8 mouse cellular contexts compared by ENCODE assay signal in genomic region chr13:101767809-101768629, GRCm38 (mm10). TPM values are rescaled to one million over a fixed set of nuclear protein-coding genes. Genes with fewer than 3 reads are reported as not detected.
DNase-seq lines count a peak whose midpoint lies in the region; ATAC-seq lines count a peak whose summit lies in the region.

Gene Pik3r1 (minus strand): TSS chr13:101768217.

- H3K27me3 ChIP-seq in embryonic facial prominence, embryonic 14.5 days (replicated peaks; ENCODE audit: control insufficient read depth, insufficient read depth, low read length), result no peaks in the 10 kb centered on the region
- no peaks in the 10 kb centered on the region for H3K27me3 ChIP-seq in kidney, embryonic 14.5 days (ENCODE audit: control insufficient read depth, insufficient read depth, low read length)
- H3K27me3 ChIP-seq in limb, embryonic 15.5 days, result no peaks in the 10 kb centered on the region

- ATAC-seq in embryonic facial prominence, embryonic 14.5 days (ENCODE audit: low read depth), result peak; percentile 97
- ATAC-seq in kidney, embryonic 14.5 days (ENCODE audit: low FRiP score, low TSS enrichment), result peak; percentile 96
- ATAC-seq in limb, embryonic 15.5 days (ENCODE audit: insufficient number of reproducible peaks, low FRiP score, low TSS enrichment, low read depth), result peak; percentile 95

- peak within 1 kb of the TSS; percentile 84 for H3K4me2 ChIP-seq in embryonic facial prominence, embryonic 14.5 days (ENCODE audit: low read depth, low read length)
- H3K4me2 ChIP-seq in kidney, embryonic 14.5 days (replicated peaks; ENCODE audit: low read depth, low read length), result peak within 1 kb of the TSS; percentile 84
- H3K4me2 ChIP-seq in limb, embryonic 15.5 days, result peak within 1 kb of the TSS; percentile 84

- H3K4me3 ChIP-seq in embryonic facial prominence, embryonic 14.5 days (ENCODE audit: low read depth, low read length), result peak within 1 kb of the TSS; percentile 98
- peak within 1 kb of the TSS; percentile 92 for H3K4me3 ChIP-seq in kidney, embryonic 14.5 days (ENCODE audit: low read length)
- peak within 1 kb of the TSS; percentile 76 for H3K4me3 ChIP-seq in limb, embryonic 15.5 days

- H3K27ac ChIP-seq in embryonic facial prominence, embryonic 14.5 days (replicated peaks; ENCODE audit: low read depth, low read length), result peak within 1 kb of the TSS; percentile 95
- peak within 1 kb of the TSS; percentile 97 for H3K27ac ChIP-seq in kidney, embryonic 14.5 days (ENCODE audit: low read depth, low read length)
- peak within 1 kb of the TSS; percentile 96 for H3K27ac ChIP-seq in limb, embryonic 15.5 days

- 0% methylated on average over 21 of the region's 76 CpGs for WGBS in embryonic facial prominence, embryonic 14.5 days
- WGBS in kidney, embryonic 14.5 days, result under 1% methylated on average over 64 of the region's 76 CpGs
- under 1% methylated on average over 60 of the region's 76 CpGs for WGBS in limb, embryonic 15.5 days

- DNase-seq in 3T3-L1 (ENCODE audit: low read depth, low spot score), result peak; percentile 91
- peak; percentile 95 to 98 for DNase-seq in adrenal gland, postnatal 4 days (ENCODE audit: low spot score in 2 of 2)
- DNase-seq in embryonic facial prominence, embryonic 14.5 days (ENCODE audit: low spot score), result peak; percentile 97
- DNase-seq in heart, adult 8-10 months (ENCODE audit: low spot score), result peak; percentile 92
- peak; percentile 70 to 84 for DNase-seq in monocyte, adult 2 months (ENCODE audit: low read depth in 1 of 2, low spot score in 2 of 2)
- peak; percentile 95 for DNase-seq in spleen, postnatal 36 days (ENCODE audit: low spot score in 2 of 2)

- H3K9me3 ChIP-seq in embryonic facial prominence, embryonic 14.5 days (ENCODE audit: control insufficient read depth, low read length), result no peaks in the 10 kb centered on the region
- no peaks in the 10 kb centered on the region for H3K9me3 ChIP-seq in kidney, embryonic 14.5 days (ENCODE audit: control insufficient read depth, low read length)
- H3K9me3 ChIP-seq in limb, embryonic 15.5 days, result no peaks in the 10 kb centered on the region

- peak within 1 kb of the TSS; percentile 92 for H3K9ac ChIP-seq in embryonic facial prominence, embryonic 14.5 days (ENCODE audit: low read depth, low read length)
- peak within 1 kb of the TSS; percentile 91 for H3K9ac ChIP-seq in kidney, embryonic 14.5 days (ENCODE audit: low read depth, low read length)
- peak within 1 kb of the TSS; percentile 88 for H3K9ac ChIP-seq in limb, embryonic 15.5 days

- peaks cover 30% of the 10 kb centered on the region for H3K4me1 ChIP-seq in embryonic facial prominence, embryonic 14.5 days (ENCODE audit: control insufficient read depth, insufficient read depth, low read length)
- H3K4me1 ChIP-seq in kidney, embryonic 14.5 days (ENCODE audit: control insufficient read depth, insufficient read depth, low read length), result peaks cover 28% of the 10 kb centered on the region
- peaks cover 31% of the 10 kb centered on the region for H3K4me1 ChIP-seq in limb, embryonic 15.5 days

- no peaks in the 10 kb centered on the region for H3K36me3 ChIP-seq in embryonic facial prominence, embryonic 14.5 days (ENCODE audit: control insufficient read depth, insufficient read depth, low read length)
- H3K36me3 ChIP-seq in kidney, embryonic 14.5 days (ENCODE audit: control insufficient read depth, insufficient read depth, low read length), result no peaks in the 10 kb centered on the region
- no peaks in the 10 kb centered on the region for H3K36me3 ChIP-seq in limb, embryonic 15.5 days

RNA-seq across cellular contexts. Expression of gene Pik3r1, which starts in this region (rescaled TPM):
- total RNA-seq in adrenal gland, postnatal 4 days (2021), result 100 to 1,000 TPM; 122 to 130 TPM
- 45.9 and 49.1 TPM in 2 replicates for polyA plus RNA-seq in embryonic facial prominence, embryonic 14.5 days (2014; fragmentation: Nextera tagmentation; extraction: Ambion mirVana)
- 100 to 1,000 TPM; 107 to 140 (median 112) TPM for total RNA-seq in heart, adult 8-10 months (2022)
- polyA plus RNA-seq in kidney, embryonic 14.5 days (2014; fragmentation: Nextera tagmentation; extraction: Ambion mirVana), result 34.9 and 63.2 TPM in 2 replicates
- polyA plus RNA-seq in limb, embryonic 15.5 days (2015; fragmentation: Nextera tagmentation; extraction: Ambion mirVana), result 46.2 and 48.9 TPM in 2 replicates

Comparison
In these comparisons a context has a peak if more than half of its experiments do, and no peak if none do; other contexts are left out.
1. Peak in every context shown above with its lines: DNase-seq, ATAC-seq, H3K4me3 ChIP-seq and H3K27ac ChIP-seq.